Mouse (Mus musculus) small intestine, adult 2 months (tissue): ENCODE results near the gene C130032M10Rik. TPM values are rescaled to one million over a fixed set of nuclear protein-coding genes. Genes with fewer than 3 reads are reported as not detected.

Source experiments
- H3K27ac ChIP-seq: fragments of 200-500 bp; 2 replicates; pipeline ENCODE4 v1.5.1; 2012; ENCODE audit warnings: low read depth, low read length, control low read depth, inconsistent platforms; ENCODE audit not compliant: insufficient read depth
- H3K27me3 ChIP-seq: fragments of 200-500 bp; 2 replicates; pipeline ENCODE4 v1.6.1; 2012; ENCODE audit warnings: mild to moderate bottlenecking, moderate library complexity, low read length, inconsistent platforms; ENCODE audit not compliant: control insufficient read depth, insufficient read depth
- H3K36me3 ChIP-seq: fragments of 200-500 bp; 2 replicates; pipeline ENCODE4 v1.6.1; 2012; ENCODE audit warnings: mild to moderate bottlenecking, low read length, control low read depth, inconsistent platforms; ENCODE audit not compliant: control insufficient read depth, insufficient read depth
- H3K4me1 ChIP-seq: fragments of 200-500 bp; 2 replicates; pipeline ENCODE4 v1.6.1; 2012; ENCODE audit warnings: low read length, inconsistent platforms, mixed read lengths; ENCODE audit not compliant: control insufficient read depth, insufficient read depth, insufficient read length
- H3K4me3 ChIP-seq: fragments of 200-500 bp; 2 replicates; pipeline ENCODE4 v1.5.1; 2012; ENCODE audit warnings: low read depth, mild to moderate bottlenecking, control low read depth, inconsistent platforms, low read length, moderate library complexity
- CTCF ChIP-seq: fragments of 200-500 bp; IDR thresholded peaks from 2 replicates; pipeline ENCODE4 v1.5.1; 2012; ENCODE audit warnings: low read depth, mild to moderate bottlenecking, control low read depth, inconsistent platforms, low read length, moderate library complexity, mixed read lengths; ENCODE audit not compliant: insufficient replicate concordance, insufficient read length; ENCODE audit errors: extremely low read depth
- POLR2A ChIP-seq: fragments of 200-500 bp; IDR thresholded peaks from 2 replicates; pipeline ENCODE4 v1.6.1; 2012; ENCODE audit warnings: low read depth, mild to moderate bottlenecking, control low read depth, inconsistent platforms, low read length, moderate library complexity
- WGBS: fragments of 180-500 bp; shearing (Covaris S2); methylation state at CpG from one replicate; pipeline ENCODE4 v1.1.7; 2018; 5-methylcytosine and 5-hydroxymethylcytosine counted together
- polyA plus RNA-seq: library from polyadenylated mRNA; depleted of rRNA; stranded (reverse); fragments of >200 nt; gene quantifications from 2 replicates; pipeline ENCODE4 v1.2.3, GENCODE M21; 2012; rRNA removed

C130032M10Rik gene
- polyA plus RNA-seq, 1 experiment: not detected

GRCm38 (mm10) chr9:114560771-114561670 is 45.5 kb downstream of the C130032M10Rik start:
- Histone ChIP-seq H3K36me3 (no peaks in the 10 kb centered on the region), H3K27ac (no peak overlapping the region), H3K4me1 (peaks cover 9% of the 10 kb centered on the region; the same call in 1 of the 2 replicates), H3K4me3 (no peak overlapping the region), H3K27me3 (peaks cover 74% of the 10 kb centered on the region)
- TF ChIP-seq POLR2A (no peak), CTCF (no peak)
- WGBS: 8% methylated on average over 36 of the region's 36 CpGs

GRCm38 (mm10) chr9:114561671-114561971 is 46.1 kb downstream of the C130032M10Rik start:
- H3K4me3 ChIP-seq: no peak overlapping the region
- 8% methylated on average over 12 of the region's 12 CpGs for WGBS
- no peak overlapping the region for H3K27ac ChIP-seq
- no peaks in the 10 kb centered on the region for H3K36me3 ChIP-seq
- H3K4me1 ChIP-seq: peaks cover 9% of the 10 kb centered on the region; the same call in 1 of the 2 replicates
- TF ChIP-seq POLR2A: no peak
- no peak for TF ChIP-seq CTCF
- H3K27me3 ChIP-seq: peaks cover 69% of the 10 kb centered on the region

GRCm38 (mm10) chr9:114562031-114562918 is 46.8 kb downstream of the C130032M10Rik start:
- no peak overlapping the region for H3K27ac ChIP-seq
- peak overlapping the region; percentile 59; the same call in 1 of the 2 replicates for H3K4me3 ChIP-seq
- peaks cover 9% of the 10 kb centered on the region; the same call in 1 of the 2 replicates for H3K4me1 ChIP-seq
- peaks cover 69% of the 10 kb centered on the region for H3K27me3 ChIP-seq
- TF ChIP-seq CTCF (no peak), POLR2A (no peak)
- WGBS: 1% methylated on average over 101 of the region's 101 CpGs
- H3K36me3 ChIP-seq: no peaks in the 10 kb centered on the region

- peak overlapping the region; percentile 59 for H3K4me3 ChIP-seq
- H3K27ac ChIP-seq: no peak overlapping the region
- peaks cover 9% of the 10 kb centered on the region; the same call in 1 of the 2 replicates for H3K4me1 ChIP-seq
- H3K36me3 ChIP-seq: no peaks in the 10 kb centered on the region
- no peak for TF ChIP-seq POLR2A
- TF ChIP-seq CTCF: no peak
- under 1% methylated on average over 104 of the region's 122 CpGs for WGBS
- H3K27me3 ChIP-seq: peaks cover 68% of the 10 kb centered on the region
These were observed 47.6 kb downstream of the C130032M10Rik start for GRCm38 (mm10) chr9:114562919-114563751.

- Histone ChIP-seq H3K27ac (no peak within 1 kb of the TSS), H3K36me3 (no peaks in the 10 kb centered on the region), H3K4me1 (peaks cover 9% of the 10 kb centered on the region; the same call in 1 of the 2 replicates), H3K4me3 (peak within 1 kb of the TSS; percentile 59), H3K27me3 (peaks cover 60% of the 10 kb centered on the region)
- WGBS: 1% methylated on average over 91 of the region's 91 CpGs
- no peak for TF ChIP-seq POLR2A
- no peak for TF ChIP-seq CTCF
These were observed 48.5 kb downstream of the C130032M10Rik start, which contains the start of gene Trim71 for GRCm38 (mm10) chr9:114563761-114564606. TSS of gene Trim71 (minus strand) at chr9:114564369.

GRCm38 (mm10) chr9:114564667-114565066 is 49.2 kb downstream of the C130032M10Rik start:
- H3K27ac ChIP-seq: no peak overlapping the region
- H3K4me3 ChIP-seq: 0 out of 2 replicates have a peak overlapping the region, but pooled peaks have one; percentile 59

More at GRCm38 (mm10) chr9:114564667-114565066, 49.2 kb downstream of the C130032M10Rik start:
- Histone ChIP-seq H3K27me3 (peaks cover 55% of the 10 kb centered on the region), H3K4me1 (peaks cover 9% of the 10 kb centered on the region; the same call in 1 of the 2 replicates), H3K36me3 (no peaks in the 10 kb centered on the region)
- WGBS: 4% methylated on average over 10 of the region's 10 CpGs
- TF ChIP-seq CTCF (no peak), POLR2A (no peak)

Other genes with a start within 250 kb of the C130032M10Rik start
- not detected in 2 replicates for gene Bcl2a1c, start 185.6 kb upstream of the C130032M10Rik start, polyA plus RNA-seq
- 21.9 and 28.8 TPM in 2 replicates for gene Crtap, start 125.0 kb upstream of the C130032M10Rik start, polyA plus RNA-seq
- 15.5 and 25.4 TPM in 2 replicates for gene Glb1, start 114.6 kb upstream of the C130032M10Rik start, polyA plus RNA-seq
- gene Tmppe, start 114.6 kb upstream of the C130032M10Rik start, polyA plus RNA-seq: 3.8 and 4.6 TPM in 2 replicates
- 0.60 and 1.1 TPM in 2 replicates for gene Ccr4, start 10.8 kb upstream of the C130032M10Rik start, polyA plus RNA-seq
- gene Trim71, start 48.7 kb downstream of the C130032M10Rik start, polyA plus RNA-seq: not detected in 2 replicates
- gene Cnot10, start 124.5 kb downstream of the C130032M10Rik start, polyA plus RNA-seq: 7.8 and 17.0 TPM in 2 replicates
- gene Dync1li1, start 173.1 kb downstream of the C130032M10Rik start, polyA plus RNA-seq: 9.9 and 18.7 TPM in 2 replicates
- gene Cmtm6, start 215.4 kb downstream of the C130032M10Rik start, polyA plus RNA-seq: 26.6 and 46.1 TPM in 2 replicates